Mouse (Mus musculus) lung, postnatal 0 days (tissue): ENCODE measurements at regions not wholly inside any gene's neighbourhood (a gene's known extent, or its start where the extent isn't known, plus 50 kb on each side); places are given as distances from the start of the nearest gene placed in this dataset.

Experiments used
- CTCF ChIP-seq: IDR thresholded peaks from 2 replicates; pipeline ENCODE4 v1.5.1; 2016; ENCODE audit warnings: antibody characterized with exemption, mild to moderate bottlenecking
- EP300 ChIP-seq: IDR thresholded peaks from 2 replicates; pipeline ENCODE4 v1.6.1; 2016; ENCODE audit warnings: antibody characterized with exemption, mild to moderate bottlenecking, control low read depth

DNA sequence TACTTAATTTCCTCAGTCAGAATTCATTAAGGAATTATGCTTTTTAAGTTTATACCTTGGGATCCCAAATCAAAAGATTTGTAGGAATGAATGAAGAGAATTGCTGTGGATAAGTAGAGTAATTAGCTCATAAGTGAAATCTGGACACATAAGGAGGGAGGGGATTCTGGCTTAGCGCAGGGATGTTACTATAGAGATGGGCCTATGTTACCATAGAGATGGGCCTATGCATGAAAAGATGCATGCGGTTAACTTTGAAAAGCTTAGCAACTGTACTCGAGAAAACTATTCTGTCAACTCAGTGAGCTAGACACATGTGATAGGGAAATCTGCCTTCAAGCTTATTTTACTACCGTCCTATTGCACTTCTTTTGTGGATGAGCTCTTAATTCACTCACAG, 204.5 kb upstream of the F930015N05Rik start:
- TF ChIP-seq CTCF (no peak), EP300 (no peak)
